Mouse (Mus musculus): Measurements from ENCODE around the gene Smg6.

- TF ChIP-seq POLR2A (IDR thresholded peaks at IDR 0.05; ENCODE audit: borderline replicate concordance, extremely low read depth, insufficient read depth, insufficient read length, poor library complexity, severe bottlenecking) (no peak), CTCF (IDR thresholded peaks at IDR 0.05; ENCODE audit: borderline replicate concordance, extremely low read depth, insufficient read depth, insufficient read length) (no peak)
Measured at GRCm38 (mm10) chr11:75133951-75134350, 208.3 kb downstream of the Smg6 start.

All from brain, embryonic 14.5 days (tissue).